Mouse (Mus musculus) neural tube, embryonic 10.5 days (tissue): ENCODE measurements around the gene Atpaf1.

Experiments
- DNase-seq: peaks from one replicate; pipeline ENCODE4 v3.0.0-alpha.2; 2017; ENCODE audit warnings: low spot score; ENCODE audit errors: extremely low spot score

The Atpaf1 gene

DNA sequence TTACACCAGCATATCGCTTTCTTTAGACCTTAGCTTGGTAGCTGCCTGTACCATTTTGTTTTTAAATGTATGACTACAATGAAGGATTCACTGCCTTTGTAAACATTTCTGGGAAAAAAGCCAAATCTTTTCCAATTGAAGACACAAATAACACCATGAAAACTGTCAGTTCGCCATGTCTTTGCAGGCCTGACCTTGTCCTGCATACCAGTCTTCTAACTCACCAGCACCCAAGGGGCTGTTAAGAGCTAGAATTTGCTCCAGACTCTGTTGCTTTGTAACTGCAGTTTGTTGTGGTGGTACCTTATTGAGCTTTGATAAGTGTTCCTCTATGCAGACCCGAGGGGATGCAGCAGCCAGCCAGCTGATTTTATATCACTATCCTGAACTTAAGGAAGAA is 15.4 kb downstream of the Atpaf1 start:
- no peak for DNase-seq

DNA sequence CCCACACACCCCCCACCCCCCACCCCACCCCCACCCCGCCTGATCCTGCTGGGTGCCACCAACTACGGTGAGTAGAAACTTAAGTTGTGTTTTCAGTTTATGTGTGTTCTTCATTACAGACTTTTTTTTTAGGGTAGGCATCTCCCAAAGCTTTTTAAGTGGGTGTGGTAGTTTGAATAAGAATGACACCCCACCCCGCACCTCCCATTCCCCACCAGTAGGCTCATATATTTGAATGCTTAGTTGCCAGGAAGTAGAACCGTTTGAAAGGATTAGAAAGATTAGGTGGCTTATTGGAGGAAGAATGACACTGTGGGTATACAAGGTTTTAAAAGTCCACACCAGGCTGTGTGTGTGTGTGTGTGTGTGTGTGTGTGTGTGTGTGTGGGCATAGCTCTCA is 27.7 kb downstream of the Atpaf1 start:
- DNase-seq = no peak

DNA sequence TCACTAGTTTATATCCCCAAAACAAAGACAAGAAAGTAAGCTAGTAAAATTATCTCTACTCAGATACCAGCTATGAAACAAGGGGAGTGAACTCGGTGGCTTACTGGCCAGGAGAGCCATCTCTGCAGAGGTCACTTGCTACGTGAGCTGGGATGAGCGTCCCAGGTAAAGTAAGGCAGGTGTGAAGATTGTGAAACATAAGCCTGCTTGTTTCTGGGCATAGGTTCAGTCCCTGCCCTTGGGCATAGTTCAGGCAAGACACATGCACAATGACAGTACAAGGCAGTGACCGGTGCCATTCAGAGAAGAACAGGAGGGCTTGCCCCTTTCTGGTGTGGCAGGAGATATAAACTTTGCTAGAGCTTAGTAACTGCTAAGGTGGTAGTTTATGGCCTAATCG is 31.0 kb downstream of the Atpaf1 start:
- no peak for DNase-seq

DNA sequence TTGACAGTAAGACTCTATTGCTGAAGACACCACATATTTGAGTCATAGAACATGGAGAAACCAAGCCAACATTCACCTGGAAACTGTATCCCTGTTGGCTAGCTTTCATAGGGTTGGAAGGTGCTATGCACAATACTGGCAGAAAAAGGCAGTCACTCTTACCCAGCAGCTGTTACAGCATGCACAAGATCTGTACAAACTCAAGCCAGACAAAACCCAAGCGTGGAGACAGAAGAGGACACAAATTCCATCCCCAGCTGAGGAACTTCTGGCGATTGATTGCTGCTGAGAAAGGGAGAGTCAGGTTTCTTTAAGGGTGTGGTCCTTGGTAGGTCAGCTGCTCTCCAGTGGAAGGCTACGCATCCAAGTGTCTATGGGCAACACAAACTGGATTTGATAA is 35.6 kb downstream of the Atpaf1 start:
- no peak for DNase-seq

DNA sequence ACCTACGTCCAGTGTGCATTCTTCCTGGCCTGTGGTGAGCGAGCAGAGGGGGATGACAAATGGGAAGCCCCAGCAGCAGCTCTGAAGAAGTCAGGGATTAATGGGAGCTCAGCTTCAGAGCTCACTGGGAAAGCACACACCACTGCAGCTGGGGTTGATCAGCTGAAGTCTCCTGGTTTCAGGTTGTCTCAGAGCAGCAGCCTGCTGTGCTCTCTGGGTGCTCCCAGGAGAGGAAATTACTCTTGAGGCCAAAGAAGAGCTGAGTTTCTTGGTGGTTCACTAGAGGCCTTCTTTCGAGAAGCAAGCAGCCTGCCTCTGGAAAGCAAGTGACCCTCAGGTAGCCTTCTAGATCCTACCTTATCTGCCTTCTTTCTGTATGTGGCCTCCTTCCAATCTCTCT is 36.3 kb downstream of the Atpaf1 start:
- DNase-seq = no peak

DNA sequence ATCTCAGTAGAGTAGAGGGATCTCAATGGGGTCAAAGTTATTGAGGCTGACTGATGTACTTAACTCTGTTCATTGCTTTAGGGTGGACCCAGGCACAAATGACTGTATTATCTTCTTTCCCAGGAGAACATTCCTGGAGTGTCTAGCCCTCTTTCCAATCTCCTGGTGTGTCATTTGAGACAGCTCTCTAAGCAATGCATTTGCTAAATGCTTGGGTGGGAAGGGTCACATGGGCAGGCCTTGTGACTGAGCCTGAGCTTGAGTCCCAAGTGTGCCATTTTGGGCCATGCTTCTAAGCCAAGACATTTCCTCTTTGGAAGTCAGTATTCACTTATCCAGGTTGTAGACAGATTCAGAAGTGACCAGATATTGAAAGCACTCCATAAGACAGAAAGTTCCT is 36.8 kb downstream of the Atpaf1 start:
- DNase-seq = no peak

DNA sequence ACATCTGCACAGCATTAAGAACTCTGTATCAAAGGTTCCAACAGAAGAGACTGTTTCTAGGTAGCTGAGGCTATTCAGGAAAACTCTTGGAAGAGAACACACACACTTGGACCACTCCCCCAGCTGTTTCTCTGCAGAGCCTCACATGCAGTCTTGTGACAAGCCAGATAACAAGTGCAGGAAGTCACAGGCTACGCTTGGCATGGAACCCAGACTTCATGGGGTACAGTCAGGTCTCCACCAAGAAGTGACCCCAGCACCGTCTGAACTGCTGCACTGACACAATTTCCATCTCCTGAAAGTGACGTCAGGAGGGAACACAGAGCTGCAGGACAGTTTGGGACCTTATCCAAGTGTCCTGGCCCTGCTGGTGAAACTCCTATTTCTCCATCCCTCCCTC is 37.3 kb downstream of the Atpaf1 start:
- no peak for DNase-seq

DNA sequence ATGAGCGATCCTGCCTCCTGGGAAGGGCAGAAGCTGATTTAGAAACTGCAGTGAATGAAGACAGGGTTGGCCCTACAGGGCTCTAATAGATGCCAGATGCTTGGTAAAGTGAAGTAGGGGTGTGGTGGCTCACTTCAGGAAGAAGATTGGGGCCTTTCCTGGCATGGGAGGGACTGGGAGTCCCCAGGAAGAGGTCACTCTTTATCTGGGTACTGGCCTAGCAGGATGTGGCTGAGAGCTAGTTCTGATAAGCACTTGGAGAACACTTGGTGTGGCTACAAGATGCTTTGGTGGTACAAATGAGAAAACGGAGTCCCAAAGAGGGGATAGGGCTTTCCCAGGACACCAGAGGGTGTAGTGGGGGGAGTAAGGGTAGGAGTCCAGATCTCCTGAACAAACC is 39.6 kb downstream of the Atpaf1 start:
- DNase-seq = no peak

DNA sequence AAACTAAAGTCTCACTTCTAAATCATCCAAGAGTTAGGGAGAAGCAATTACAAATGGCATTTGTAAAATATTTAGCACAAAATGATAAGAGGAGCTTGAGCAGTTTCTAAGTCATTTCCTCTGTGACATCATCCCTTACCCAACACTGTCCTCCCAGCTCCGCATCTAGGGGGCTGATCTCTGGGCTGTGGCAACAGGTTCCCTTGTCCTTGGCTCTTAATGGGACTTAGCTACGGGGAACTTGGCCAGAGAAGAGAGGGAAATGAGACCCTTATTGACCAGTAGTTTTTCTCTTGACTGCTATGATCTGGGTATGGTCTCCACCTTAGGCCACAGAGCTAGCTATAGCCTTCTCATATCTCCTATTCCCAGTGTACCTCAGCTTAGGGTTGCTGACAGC is 40.7 kb downstream of the Atpaf1 start:
- no peak for DNase-seq

DNA sequence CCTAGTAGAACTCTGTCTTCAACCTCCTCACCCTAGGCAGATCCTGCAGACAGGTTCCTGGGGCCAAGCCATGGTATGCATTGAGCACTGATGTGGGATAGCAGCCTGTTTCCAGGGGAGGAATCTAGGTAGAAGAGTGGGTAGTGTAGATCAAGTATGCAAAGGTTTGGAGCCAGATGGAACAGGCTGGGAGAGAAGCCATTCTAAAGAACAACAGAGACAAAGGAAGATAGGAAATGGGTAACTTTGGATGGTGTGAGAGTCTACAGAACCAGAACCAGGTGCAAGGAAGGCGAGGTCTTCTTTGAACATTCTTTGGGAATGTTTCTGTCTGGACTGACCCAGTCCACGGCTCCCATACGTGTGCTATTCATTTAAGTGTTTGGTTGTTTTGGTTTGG is 42.5 kb downstream of the Atpaf1 start:
- DNase-seq = no peak

DNA sequence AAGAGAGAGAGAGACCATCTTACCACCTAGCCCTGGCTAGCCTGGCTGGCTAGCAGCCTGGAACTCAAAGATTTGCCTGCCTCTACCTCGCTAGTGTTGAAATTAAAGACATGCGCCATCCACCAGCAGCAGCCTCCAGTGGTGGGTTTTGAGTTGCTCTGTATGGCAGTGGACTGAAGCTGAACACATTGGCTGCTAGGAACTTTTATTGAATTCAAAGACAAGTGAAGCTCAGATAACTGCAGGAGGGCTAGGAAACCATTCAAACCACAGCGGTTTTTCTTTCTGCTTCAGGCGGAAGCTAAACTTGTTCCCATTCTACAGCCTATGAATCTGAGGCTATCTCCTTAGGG is 42.9 kb downstream of the Atpaf1 start:
- no peak for DNase-seq

DNA sequence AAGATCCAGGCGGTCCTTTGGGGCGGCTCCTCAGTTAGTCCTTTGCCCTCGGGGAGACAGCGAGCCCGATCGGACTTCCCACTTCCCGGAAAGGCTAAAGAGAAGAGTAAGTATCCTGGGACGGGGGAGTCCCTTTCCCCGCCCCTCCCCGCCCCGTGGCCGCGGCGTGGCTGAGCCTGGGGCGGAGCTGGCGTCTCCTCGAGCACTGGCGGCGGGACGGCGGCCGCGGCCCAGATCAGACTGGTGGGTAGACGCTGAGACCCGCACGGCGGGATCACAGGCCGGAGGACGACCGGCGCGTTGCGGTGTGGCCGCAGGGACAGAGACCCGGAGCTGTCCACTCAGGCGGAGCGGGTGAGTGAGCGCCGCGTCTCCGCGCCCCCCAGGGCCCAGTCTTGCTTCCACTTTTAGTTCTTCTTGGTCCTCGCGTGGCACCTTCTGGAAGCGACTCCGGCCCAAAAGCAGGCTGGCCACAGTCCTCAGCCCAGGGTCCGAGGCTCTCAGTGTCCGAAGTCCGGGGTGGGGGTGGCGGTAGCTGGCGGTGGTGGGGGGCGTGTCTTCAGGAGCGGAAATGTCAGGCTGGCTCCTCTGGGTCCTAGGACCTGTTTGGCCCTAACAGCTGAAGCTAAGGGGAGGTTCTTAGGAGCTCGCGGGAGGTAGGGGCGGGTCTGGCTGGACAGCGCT is 43.4 kb downstream of the Atpaf1 start, which contains the start of gene Mob3c:
Gene Mob3c (plus strand): TSS at position 205 of the 684 bp plus-strand sequence.
- DNase-seq = peak; percentile 79

DNA sequence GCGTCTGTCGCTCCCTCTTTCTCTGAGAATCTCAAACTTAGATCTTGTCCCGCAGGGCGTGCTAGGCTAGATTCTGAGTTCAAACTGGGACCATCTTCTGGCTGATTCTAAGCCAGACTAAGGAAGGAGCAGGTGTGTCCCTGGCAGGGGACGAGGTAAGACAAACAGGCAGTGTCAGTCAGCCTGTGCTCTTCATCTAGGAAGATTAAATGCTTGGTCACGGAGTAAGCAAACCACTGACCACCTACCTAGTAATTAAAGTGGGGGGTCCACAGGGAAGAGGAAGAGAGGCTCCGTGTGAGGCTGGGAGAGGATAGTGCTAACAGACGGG is 43.9 kb downstream of the Atpaf1 start:
- no peak for DNase-seq

DNA sequence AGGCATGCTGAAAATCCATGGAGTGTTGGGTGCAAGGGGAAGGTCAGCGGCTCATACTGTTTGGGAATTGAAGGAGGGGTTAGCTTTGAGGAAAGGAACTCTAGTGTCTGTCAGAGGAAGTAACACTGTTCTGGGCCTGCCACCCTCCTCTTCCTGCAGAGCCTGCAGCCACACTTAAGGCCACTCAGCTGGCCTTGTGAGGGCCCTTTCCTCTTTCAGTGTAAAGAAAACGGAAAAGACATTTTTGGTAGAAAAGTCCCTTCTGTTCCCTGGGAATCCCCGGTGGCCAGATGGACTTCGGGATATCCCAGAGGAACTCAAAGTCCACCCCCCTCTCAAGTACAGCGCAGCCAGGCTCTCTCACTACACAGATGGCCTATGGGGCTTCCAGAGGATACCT is 45.9 kb downstream of the Atpaf1 start:
- no peak for DNase-seq

DNA sequence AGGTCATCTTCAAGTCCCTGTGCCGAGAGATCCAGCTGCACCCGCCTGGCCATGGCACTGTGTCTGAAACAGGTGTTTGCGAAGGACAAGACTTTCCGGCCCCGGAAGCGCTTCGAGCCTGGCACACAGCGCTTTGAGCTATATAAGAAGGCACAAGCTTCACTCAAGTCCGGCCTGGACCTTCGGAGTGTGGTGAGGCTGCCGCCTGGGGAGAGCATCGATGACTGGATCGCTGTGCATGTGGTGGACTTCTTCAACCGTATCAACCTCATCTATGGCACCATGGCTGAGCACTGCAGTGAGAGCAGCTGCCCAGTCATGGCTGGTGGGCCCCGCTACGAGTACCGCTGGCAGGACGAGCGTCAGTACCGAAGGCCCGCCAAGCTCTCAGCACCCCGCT is 46.6 kb downstream of the Atpaf1 start:
- no peak for DNase-seq

DNA sequence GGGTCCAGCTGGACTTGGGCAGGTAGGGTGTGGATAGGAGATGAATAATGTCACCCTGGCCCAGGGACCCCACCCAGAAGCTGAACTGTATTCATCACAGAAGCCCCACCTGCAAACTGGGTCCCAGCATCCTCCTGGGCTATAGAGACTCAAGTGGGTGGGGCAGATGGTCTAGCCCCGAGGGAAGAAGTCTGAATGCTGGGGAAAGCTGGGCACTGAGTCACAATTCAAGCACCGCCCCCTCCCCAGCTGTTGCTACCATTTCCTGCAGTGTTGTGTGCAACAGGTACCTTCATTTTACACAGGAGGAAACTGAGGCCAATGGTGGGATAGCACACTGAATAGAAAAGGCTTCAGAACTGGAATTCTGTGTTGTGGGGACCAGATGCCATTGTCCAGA is 47.4 kb downstream of the Atpaf1 start:
- DNase-seq = no peak

DNA sequence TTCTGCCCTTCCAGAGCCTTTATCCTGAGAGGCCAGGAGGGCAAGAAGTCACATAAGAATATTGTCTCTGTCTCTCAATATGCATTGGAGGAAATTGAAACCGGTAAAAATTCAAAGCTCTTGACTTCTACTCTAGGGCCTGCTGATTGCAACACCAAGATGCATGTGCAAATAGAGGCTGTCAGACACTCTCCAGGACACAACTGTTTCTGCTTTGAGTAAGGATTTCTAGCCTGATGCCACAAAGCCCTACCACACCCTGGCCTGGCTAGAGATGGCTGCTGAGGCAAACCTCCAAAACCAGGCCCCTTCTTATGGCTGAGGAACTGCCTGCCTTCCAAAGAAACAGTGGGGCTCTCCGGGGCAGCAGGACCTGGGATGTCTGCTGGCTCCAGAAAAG is 51.0 kb downstream of the Atpaf1 start:
- no peak for DNase-seq

DNA sequence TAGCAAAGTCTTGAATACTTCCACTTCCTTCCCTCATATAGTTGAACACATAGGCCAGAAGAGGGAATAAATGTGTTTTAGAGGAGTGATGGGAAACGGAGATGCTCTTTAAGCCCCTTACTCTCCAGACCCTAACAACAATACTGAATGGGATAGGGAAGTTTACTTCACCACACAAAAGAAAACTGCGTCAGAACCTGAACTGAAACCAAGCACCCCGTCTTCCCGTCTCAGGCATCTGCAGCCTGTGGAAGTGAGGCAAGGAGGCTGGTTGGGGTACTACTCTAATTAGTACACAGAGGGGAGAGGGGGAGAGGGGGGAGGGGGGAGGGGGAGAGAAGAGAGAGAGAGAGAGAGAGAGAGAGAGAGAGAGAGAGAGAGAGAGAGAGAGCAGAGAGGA is 53.6 kb downstream of the Atpaf1 start:
- DNase-seq = no peak

DNA sequence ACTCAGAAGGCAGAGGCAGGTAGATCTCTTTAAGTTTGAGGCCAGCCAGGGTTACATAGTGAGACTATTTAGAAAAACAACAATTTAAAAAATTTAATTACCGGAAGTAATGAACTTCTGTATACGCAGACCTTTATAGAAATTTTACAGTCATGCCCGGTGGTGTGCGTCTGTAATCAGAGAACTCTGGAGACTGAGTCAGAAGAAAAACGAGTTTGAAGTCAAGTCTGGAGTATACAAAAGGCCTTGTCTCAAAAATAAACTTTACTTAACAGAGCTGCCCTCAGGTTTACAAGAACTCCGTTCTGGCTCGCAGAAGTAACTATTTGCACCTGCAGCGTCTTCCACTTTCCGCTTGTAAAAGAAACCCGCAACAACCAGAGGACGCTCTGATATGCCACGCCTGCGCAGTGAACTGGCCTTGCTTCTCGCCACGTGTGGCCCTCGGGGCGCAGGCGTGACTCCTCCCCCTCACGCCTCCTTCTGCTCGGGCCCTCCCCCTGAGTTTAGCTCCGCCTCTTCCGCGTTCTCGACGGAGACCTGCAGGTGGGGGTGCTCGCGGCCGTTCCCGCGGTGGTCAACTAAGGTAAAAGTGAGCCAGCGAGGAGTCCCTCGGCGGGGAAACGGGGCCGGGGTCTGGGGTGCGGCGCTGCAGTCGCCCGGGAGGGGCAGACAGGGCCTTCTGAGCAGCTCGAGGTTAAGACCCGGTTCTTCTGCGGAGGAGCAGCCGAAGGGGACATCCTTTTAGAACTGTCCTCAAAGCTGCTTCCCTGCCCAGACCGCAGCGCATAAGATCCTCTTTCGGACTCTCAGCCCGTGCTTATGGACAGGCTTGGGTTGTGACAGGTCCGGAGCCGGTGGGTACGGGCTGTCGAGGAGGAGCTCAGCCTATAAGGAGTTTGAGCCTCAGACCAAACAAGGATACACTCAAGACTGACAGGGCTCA is 54.4 kb downstream of the Atpaf1 start, which contains the start of gene Mknk1:
Gene Mknk1 (plus strand): TSS at position 503 of the 946 bp plus-strand sequence.
- DNase-seq = peak; percentile 91

DNA sequence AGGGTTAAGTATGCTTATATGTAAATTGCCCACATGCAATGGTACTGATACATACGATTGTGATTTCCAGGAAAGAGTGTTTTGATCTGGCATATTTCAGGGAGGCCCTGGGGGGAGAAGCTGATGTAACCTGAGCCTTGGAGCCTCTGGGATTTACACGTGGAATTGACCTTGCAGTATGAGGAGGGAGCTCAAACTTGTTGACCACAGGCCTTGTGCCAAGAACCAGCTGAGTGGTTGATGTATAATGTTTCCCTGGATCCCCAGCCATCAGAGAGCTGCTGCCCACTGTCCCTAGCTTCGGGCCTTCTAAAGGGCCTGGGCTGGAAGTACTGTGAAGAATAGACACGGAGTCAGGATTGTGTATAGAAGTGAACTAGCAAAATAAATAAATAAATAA is 55.3 kb downstream of the Atpaf1 start:
- DNase-seq = no peak

DNA sequence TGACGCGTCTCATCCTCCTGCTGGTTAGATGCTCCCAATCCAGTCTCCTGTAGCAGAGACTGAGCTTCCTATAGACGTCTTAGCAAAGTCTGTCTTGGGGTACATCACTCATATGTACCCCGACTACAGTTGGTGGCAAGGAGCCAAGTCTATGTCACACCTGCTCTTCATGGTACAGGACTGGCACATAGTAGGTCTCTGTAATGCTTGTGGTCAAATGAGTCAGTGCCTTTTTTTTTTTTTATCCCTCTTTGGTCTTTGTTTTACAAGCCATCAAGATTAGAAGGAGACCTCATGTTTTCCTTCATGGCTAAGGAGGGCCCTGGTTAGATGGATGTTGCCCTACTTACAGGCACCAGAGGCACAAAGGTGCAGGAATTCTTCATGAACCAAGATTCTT is 56.2 kb downstream of the Atpaf1 start:
- no peak for DNase-seq

DNA sequence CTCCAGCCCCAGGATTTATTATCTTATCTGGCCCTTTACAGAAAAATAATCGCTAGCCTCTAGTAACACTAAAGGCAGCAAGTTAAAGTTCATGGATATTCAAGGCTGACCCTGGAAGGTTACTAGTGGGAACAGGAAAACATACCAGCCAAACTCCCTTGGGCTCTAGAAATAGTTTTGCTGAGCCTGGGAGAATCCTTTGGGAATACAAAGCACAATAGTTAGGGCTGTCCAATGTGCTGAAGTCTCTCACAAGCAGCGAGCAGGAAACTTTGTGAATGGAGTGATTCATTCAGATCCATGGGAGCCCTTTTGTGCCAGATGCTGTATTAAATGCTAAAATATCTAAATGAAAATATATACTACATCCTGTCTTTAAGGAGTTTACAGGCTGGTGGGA is 62.0 kb downstream of the Atpaf1 start:
- no peak for DNase-seq

DNA sequence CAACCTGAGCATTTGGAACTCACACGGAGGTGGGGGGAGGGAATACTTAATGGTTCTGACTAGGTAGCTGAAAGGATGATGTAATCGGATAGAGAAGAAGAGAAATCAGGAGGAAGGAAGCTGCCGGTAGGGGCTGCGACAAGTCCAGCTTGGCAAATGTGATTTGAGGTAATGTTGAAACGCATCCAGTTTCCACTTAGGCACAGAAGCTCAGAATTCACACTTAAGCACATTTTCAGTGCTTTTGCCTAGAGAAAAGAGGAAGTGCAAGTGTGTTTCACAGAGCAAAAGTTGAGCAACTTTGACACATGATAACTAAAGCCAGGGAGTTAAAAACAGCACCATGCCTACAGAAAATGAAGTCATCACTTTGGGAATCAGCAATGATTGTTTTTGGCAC is 62.8 kb downstream of the Atpaf1 start:
- no peak for DNase-seq
